Mouse (Mus musculus) liver, embryonic 12.5 days (tissue): Measurements from ENCODE around the gene Bend3. TPM values are rescaled to one million over a fixed set of nuclear protein-coding genes. Genes with fewer than 3 reads are reported as not detected.

Source experiments
- ATAC-seq: fragments of 200-750 bp; cut with Nextera tagmentation; 2 replicates; pipeline ENCODE4 v1.8.0; 2017; ENCODE audit warnings: moderate number of reproducible peaks, mild to moderate bottlenecking, moderate library complexity
- H3K27ac ChIP-seq: fragments of 300-500 bp; sonication (generic); 2 replicates; pipeline ENCODE4 v1.5.1; 2016; ENCODE audit warnings: mild to moderate bottlenecking
- H3K27me3 ChIP-seq: fragments of 300-500 bp; sonication (generic); replicated peaks from 2 replicates; pipeline ENCODE4 v1.6.1; 2016; ENCODE audit warnings: mild to moderate bottlenecking, moderate library complexity
- H3K36me3 ChIP-seq: fragments of 300-500 bp; sonication (generic); 2 replicates; pipeline ENCODE4 v1.6.1; 2016; ENCODE audit warnings: mild to moderate bottlenecking, moderate library complexity
- H3K4me1 ChIP-seq: fragments of 300-500 bp; sonication (generic); 2 replicates; pipeline ENCODE4 v1.6.1; 2016
- H3K4me2 ChIP-seq: fragments of 300-500 bp; sonication (generic); 2 replicates; pipeline ENCODE4 v1.6.1; 2016; ENCODE audit warnings: mild to moderate bottlenecking, moderate library complexity
- H3K4me3 ChIP-seq: fragments of 300-500 bp; sonication (generic); 2 replicates; pipeline ENCODE4 v1.5.1; 2016; ENCODE audit warnings: mild to moderate bottlenecking, moderate library complexity
- H3K9ac ChIP-seq: fragments of 300-500 bp; sonication (generic); 2 replicates; pipeline ENCODE4 v1.6.1; 2016; ENCODE audit warnings: mild to moderate bottlenecking, moderate library complexity
- H3K9me3 ChIP-seq: fragments of 300-500 bp; sonication (generic); replicated peaks from 2 replicates; pipeline ENCODE4 v1.6.1; 2016; ENCODE audit warnings: mild to moderate bottlenecking, moderate library complexity
- WGBS: fragments of 180-500 bp; shearing (Covaris S2); methylation state at CpG from one replicate; pipeline ENCODE4 v1.1.7; 2016; ENCODE audit not compliant: insufficient replicate concordance; 5-methylcytosine and 5-hydroxymethylcytosine counted together
- polyA plus RNA-seq: library from polyadenylated mRNA; unstranded; fragments of >200 nt; fragmentation: Nextera tagmentation; extraction: Ambion mirVana; gene quantifications from 2 replicates; pipeline ENCODE4 v1.2.1, GENCODE M21; 2016

The Bend3 gene
- polyA plus RNA-seq, 1 experiment from 2014 or later = 3.0 TPM

GRCm38 (mm10) chr10:43539746-43540310 lies 61.2 kb downstream of the Bend3 start:
- no peak for ATAC-seq
- WGBS = 13% methylated on average over 12 of the region's 12 CpGs
- no peak overlapping the region; the same call in 1 of the 2 replicates for H3K27ac ChIP-seq

GRCm38 (mm10) chr10:43540442-43541152 lies 62.0 kb downstream of the Bend3 start, which contains the start of gene 1700021F05Rik:
TSS of gene 1700021F05Rik (minus strand) at chr10:43540994.
- ATAC-seq = peak; percentile 100
- H3K36me3 ChIP-seq = peaks cover 10% of the 10 kb centered on the region

More at GRCm38 (mm10) chr10:43539746-43540310, 61.2 kb downstream of the Bend3 start:
- Histone ChIP-seq H3K4me3 (peak overlapping the region; percentile 95), H3K27me3 (no peaks in the 10 kb centered on the region), H3K36me3 (peaks cover 14% of the 10 kb centered on the region), H3K9me3 (no peaks in the 10 kb centered on the region), H3K9ac (peak overlapping the region; percentile 95), H3K4me1 (peaks cover 26% of the 10 kb centered on the region), H3K4me2 (peak overlapping the region; percentile 86)

GRCm38 (mm10) chr10:43541153-43541544 lies 62.5 kb downstream of the Bend3 start:
- Histone ChIP-seq H3K4me3 (peak overlapping the region; percentile 95), H3K27me3 (no peaks in the 10 kb centered on the region), H3K9me3 (no peaks in the 10 kb centered on the region), H3K9ac (peak overlapping the region; percentile 95; the same call in 1 of the 2 replicates), H3K4me1 (peaks cover 26% of the 10 kb centered on the region), H3K27ac (0 out of 2 replicates have a peak overlapping the region, but pooled peaks have one; percentile 25), H3K36me3 (peaks cover 4% of the 10 kb centered on the region), H3K4me2 (peak overlapping the region; percentile 86)
- no peak for ATAC-seq
- 37% methylated on average over 7 of the region's 8 CpGs for WGBS

More at GRCm38 (mm10) chr10:43540442-43541152, 62.0 kb downstream of the Bend3 start, which contains the start of gene 1700021F05Rik:
- H3K4me2 ChIP-seq = peak within 1 kb of the TSS; percentile 86
- under 1% methylated on average over 55 of the region's 56 CpGs for WGBS
- peaks cover 26% of the 10 kb centered on the region for H3K4me1 ChIP-seq
- no peaks in the 10 kb centered on the region for H3K9me3 ChIP-seq
- peak within 1 kb of the TSS; percentile 79 for H3K27ac ChIP-seq
- peak within 1 kb of the TSS; percentile 95 for H3K9ac ChIP-seq
- no peaks in the 10 kb centered on the region for H3K27me3 ChIP-seq
- peak within 1 kb of the TSS; percentile 95 for H3K4me3 ChIP-seq

GRCm38 (mm10) chr10:43549411-43549810 lies 70.8 kb downstream of the Bend3 start:
- H3K4me1 ChIP-seq = no peaks in the 10 kb centered on the region
- H3K4me2 ChIP-seq = no peak overlapping the region
- H3K9ac ChIP-seq = no peak overlapping the region
- no peak for ATAC-seq
- H3K9me3 ChIP-seq = no peaks in the 10 kb centered on the region
- WGBS = 47% methylated on average over 5 of the region's 5 CpGs
- no peak overlapping the region for H3K27ac ChIP-seq
- H3K4me3 ChIP-seq = no peak overlapping the region
- H3K36me3 ChIP-seq = no peaks in the 10 kb centered on the region
- 0 out of 2 replicates have a peak, but pooled peaks cover 7% of the 10 kb centered on the region for H3K27me3 ChIP-seq

- Histone ChIP-seq H3K36me3 (no peaks in the 10 kb centered on the region), H3K27ac (no peak overlapping the region), H3K27me3 (0 out of 2 replicates have a peak, but pooled peaks cover 7% of the 10 kb centered on the region), H3K4me1 (no peaks in the 10 kb centered on the region), H3K4me3 (no peak overlapping the region), H3K9ac (no peak overlapping the region), H3K4me2 (no peak overlapping the region), H3K9me3 (no peaks in the 10 kb centered on the region)
- WGBS = 28% methylated on average over 3 of the region's 3 CpGs
- no peak for ATAC-seq
Measured at GRCm38 (mm10) chr10:43550923-43551322, 72.3 kb downstream of the Bend3 start.

- no peaks in the 10 kb centered on the region for H3K36me3 ChIP-seq
- no peak overlapping the region for H3K27ac ChIP-seq
- WGBS = 31% methylated on average over 3 of the region's 3 CpGs
- no peak overlapping the region for H3K4me2 ChIP-seq
- ATAC-seq = no peak
- H3K4me1 ChIP-seq = no peaks in the 10 kb centered on the region
- no peak overlapping the region for H3K4me3 ChIP-seq
- H3K9ac ChIP-seq = no peak overlapping the region
- H3K27me3 ChIP-seq = 0 out of 2 replicates have a peak, but pooled peaks cover 7% of the 10 kb centered on the region
- no peaks in the 10 kb centered on the region for H3K9me3 ChIP-seq
Measured at GRCm38 (mm10) chr10:43551388-43551787, 72.8 kb downstream of the Bend3 start.

- no peak overlapping the region for H3K27ac ChIP-seq
- 62% methylated on average over 5 of the region's 5 CpGs for WGBS
- no peak overlapping the region for H3K9ac ChIP-seq
- H3K27me3 ChIP-seq = peaks cover 13% of the 10 kb centered on the region
- no peak for ATAC-seq
- H3K4me1 ChIP-seq = peaks cover 5% of the 10 kb centered on the region; the same call in 1 of the 2 replicates
- H3K4me2 ChIP-seq = no peak overlapping the region
- no peaks in the 10 kb centered on the region for H3K36me3 ChIP-seq
- no peak overlapping the region for H3K4me3 ChIP-seq
- no peaks in the 10 kb centered on the region for H3K9me3 ChIP-seq
Measured at GRCm38 (mm10) chr10:43557630-43558165, 79.1 kb downstream of the Bend3 start.

GRCm38 (mm10) chr10:43559313-43559712 lies 80.7 kb downstream of the Bend3 start:
- peaks cover 5% of the 10 kb centered on the region; the same call in 1 of the 2 replicates for H3K4me1 ChIP-seq
- H3K36me3 ChIP-seq = no peaks in the 10 kb centered on the region
- H3K4me2 ChIP-seq = no peak overlapping the region
- 64% methylated on average over 11 of the region's 11 CpGs for WGBS
- ATAC-seq = no peak; the same call in 1 of the 2 replicates
- H3K9ac ChIP-seq = no peak overlapping the region
- peaks cover 13% of the 10 kb centered on the region for H3K27me3 ChIP-seq
- no peak overlapping the region for H3K27ac ChIP-seq
- no peaks in the 10 kb centered on the region for H3K9me3 ChIP-seq
- H3K4me3 ChIP-seq = no peak overlapping the region

GRCm38 (mm10) chr10:43560765-43561164 lies 82.1 kb downstream of the Bend3 start:
- no peak overlapping the region for H3K4me2 ChIP-seq
- no peak for ATAC-seq
- no peak overlapping the region for H3K9ac ChIP-seq
- no peaks in the 10 kb centered on the region for H3K36me3 ChIP-seq
- H3K4me3 ChIP-seq = no peak overlapping the region
- WGBS = 27% methylated on average over 2 of the region's 2 CpGs
- H3K27me3 ChIP-seq = peaks cover 18% of the 10 kb centered on the region
- no peak overlapping the region for H3K27ac ChIP-seq
- H3K9me3 ChIP-seq = no peaks in the 10 kb centered on the region
- H3K4me1 ChIP-seq = peaks cover 5% of the 10 kb centered on the region; the same call in 1 of the 2 replicates

GRCm38 (mm10) chr10:43561311-43561710 lies 82.7 kb downstream of the Bend3 start:
- no peaks in the 10 kb centered on the region for H3K9me3 ChIP-seq
- no peaks in the 10 kb centered on the region for H3K36me3 ChIP-seq
- H3K27ac ChIP-seq = no peak overlapping the region
- peaks cover 5% of the 10 kb centered on the region; the same call in 1 of the 2 replicates for H3K4me1 ChIP-seq
- no peak overlapping the region for H3K4me2 ChIP-seq
- H3K9ac ChIP-seq = no peak overlapping the region
- 72% methylated on average over 2 of the region's 2 CpGs for WGBS
- H3K27me3 ChIP-seq = peaks cover 18% of the 10 kb centered on the region
- ATAC-seq = no peak
- no peak overlapping the region for H3K4me3 ChIP-seq
